Mouse (Mus musculus) liver, embryonic 14.5 days (tissue): ENCODE data around the gene Arhgap5. TPM values are rescaled to one million over a fixed set of nuclear protein-coding genes. Genes with fewer than 3 reads are reported as not detected.
A peak's percentile ranks its signal among the peaks of the same experiment; 100 is the strongest.

Experiments used
- ATAC-seq: fragments of 200-750 bp; cut with Nextera tagmentation; 2 replicates; pipeline ENCODE4 v1.8.0; 2017; ENCODE audit warnings: moderate number of reproducible peaks, mild to moderate bottlenecking, moderate library complexity; ENCODE audit not compliant: insufficient read depth
- DNase-seq, 3 experiments: peaks; one replicate each; pipeline ENCODE4 v3.0.0-alpha.2; 2012 to 2013; ENCODE audit warnings: low read depth in 3 of 3, low spot score in 3 of 3
- H3K27ac ChIP-seq: fragments of 300-500 bp; sonication (generic); 2 replicates; pipeline ENCODE4 v1.5.1; 2014; ENCODE audit warnings: moderate library complexity, mild to moderate bottlenecking, control low read depth, inconsistent platforms
- H3K27me3 ChIP-seq: fragments of 300-500 bp; sonication (generic); 2 replicates; pipeline ENCODE4 v1.6.1; 2014; ENCODE audit warnings: mild to moderate bottlenecking, low read length, moderate library complexity; ENCODE audit not compliant: control insufficient read depth, insufficient read depth
- H3K36me3 ChIP-seq: fragments of 300-500 bp; sonication (generic); replicated peaks from 2 replicates; pipeline ENCODE4 v1.6.1; 2014; ENCODE audit warnings: low read depth; ENCODE audit not compliant: control insufficient read depth, insufficient read depth
- H3K4me1 ChIP-seq, 2 experiments: fragments of 200-500 bp in 1 of 2; fragments of 300-500 bp in 1 of 2; sonication (generic) in 1 of 2; replicated peaks; 2 replicates each; pipeline ENCODE4 v1.6.1; 2012 to 2014; ENCODE audit warnings: antibody characterized with exemption in 1 of 2, inconsistent platforms in 1 of 2, low read length in 1 of 2; ENCODE audit not compliant: control insufficient read depth in 2 of 2, insufficient read depth in 2 of 2
- H3K4me2 ChIP-seq: fragments of 300-500 bp; sonication (generic); 2 replicates; pipeline ENCODE4 v1.6.1; 2014; ENCODE audit warnings: low read depth, mild to moderate bottlenecking, control low read depth, moderate library complexity
- H3K4me3 ChIP-seq, 2 experiments: fragments of 200-500 bp in 1 of 2; fragments of 300-500 bp in 1 of 2; sonication (generic) in 1 of 2; 2 replicates each; pipeline ENCODE4 v1.5.1; 2012 to 2014; ENCODE audit warnings: low read depth in 2 of 2, low read length in 2 of 2, mild to moderate bottlenecking in 2 of 2, control low read depth in 1 of 2, inconsistent platforms in 1 of 2, moderate library complexity in 1 of 2; ENCODE audit not compliant: insufficient read depth in 1 of 2
- H3K9ac ChIP-seq: fragments of 300-500 bp; sonication (generic); replicated peaks from 2 replicates; pipeline ENCODE4 v1.6.1; 2014; ENCODE audit warnings: mild to moderate bottlenecking, control low read depth, moderate library complexity
- H3K9me3 ChIP-seq: fragments of 300-500 bp; sonication (generic); 2 replicates; pipeline ENCODE4 v1.6.1; 2016; ENCODE audit warnings: low read length, mixed read lengths; ENCODE audit not compliant: control insufficient read depth
- CTCF ChIP-seq: IDR thresholded peaks from 2 replicates; pipeline ENCODE4 v1.5.1; 2016; ENCODE audit warnings: antibody characterized with exemption, low read depth, control low read depth
- EP300 ChIP-seq: IDR thresholded peaks from 2 replicates; pipeline ENCODE4 v1.6.1; 2016; ENCODE audit warnings: antibody characterized with exemption, low read depth
- WGBS: fragments of 180-500 bp; shearing (Covaris S2); extraction: QIAGEN DNeasy Blood & Tissue Kit; methylation state at CpG from one replicate; pipeline ENCODE4 v1.1.7; 2014; ENCODE audit not compliant: insufficient replicate concordance; 5-methylcytosine and 5-hydroxymethylcytosine counted together
- polyA plus RNA-seq, 2 experiments: library from polyadenylated mRNA; depleted of rRNA in 1 of 2; stranded (reverse) in 1 of 2; unstranded in 1 of 2; fragments of >200 nt; fragmentation: Nextera tagmentation in 1 of 2; extraction: Ambion mirVana in 1 of 2; gene quantifications; 2 replicates each; pipeline versions ENCODE4 v1.2.1 to v1.2.3; 2012 to 2014

The Arhgap5 gene
- polyA plus RNA-seq, 2 experiments: 3.5 to 7.8 TPM

GRCm38 (mm10) chr12:52488266-52488975 is 15.4 kb upstream of the Arhgap5 start:
- H3K9ac ChIP-seq: no peak overlapping the region
- peaks cover 0 to 3% of the 10 kb centered on the region in 2 experiments; a peak in 1 of 4 replicates for H3K4me1 ChIP-seq
- ATAC-seq (no peak), DNase-seq (no peak)
- no peaks in the 10 kb centered on the region for H3K9me3 ChIP-seq
- H3K36me3 ChIP-seq: no peaks in the 10 kb centered on the region
- no peak overlapping the region for H3K4me2 ChIP-seq
- H3K27me3 ChIP-seq: no peaks in the 10 kb centered on the region
- no peak overlapping the region for H3K27ac ChIP-seq
- TF ChIP-seq EP300 (no peak), CTCF (no peak)
- H3K4me3 ChIP-seq: no peak overlapping the region
- 43% methylated on average over 15 of the region's 15 CpGs for WGBS

GRCm38 (mm10) chr12:52493281-52493681 is 10.5 kb upstream of the Arhgap5 start:
- H3K4me3 ChIP-seq: no peak overlapping the region
- no peak overlapping the region for H3K9ac ChIP-seq
- no peaks in the 10 kb centered on the region for H3K27me3 ChIP-seq
- TF ChIP-seq EP300: no peak
- TF ChIP-seq CTCF: no peak
- H3K36me3 ChIP-seq: no peaks in the 10 kb centered on the region
- H3K4me2 ChIP-seq: no peak overlapping the region
- no peaks in the 10 kb centered on the region for H3K9me3 ChIP-seq
- WGBS: 61% methylated on average over 6 of the region's 6 CpGs
- ATAC-seq (no peak), DNase-seq (no peak)
- no peak overlapping the region for H3K27ac ChIP-seq
- H3K4me1 ChIP-seq: peaks cover 0 to 3% of the 10 kb centered on the region in 2 experiments; a peak in 1 of 4 replicates

- no peak overlapping the region for H3K27ac ChIP-seq
- H3K36me3 ChIP-seq: no peaks in the 10 kb centered on the region
- H3K9ac ChIP-seq: no peak overlapping the region
- no peak for DNase-seq
- H3K9me3 ChIP-seq: no peaks in the 10 kb centered on the region
- no peak overlapping the region for H3K4me3 ChIP-seq
- 50% methylated on average over 3 of the region's 3 CpGs for WGBS
- H3K27me3 ChIP-seq: no peaks in the 10 kb centered on the region
- ATAC-seq: no peak
- TF ChIP-seq CTCF (no peak), EP300 (no peak)
- H3K4me2 ChIP-seq: no peak overlapping the region
- H3K4me1 ChIP-seq: peaks cover 0 to 2% of the 10 kb centered on the region in 2 experiments; a peak in 1 of 4 replicates
These were observed 6.6 kb upstream of the Arhgap5 start for GRCm38 (mm10) chr12:52497209-52497608.

GRCm38 (mm10) chr12:52500915-52501833 is 2.6 kb upstream of the Arhgap5 start:
- Histone ChIP-seq H3K36me3 (no peaks in the 10 kb centered on the region), H3K9ac (no peak overlapping the region), H3K27me3 (no peaks in the 10 kb centered on the region; the same call in 1 of the 2 replicates), H3K4me2 (no peak overlapping the region), H3K4me3 (no peak overlapping the region), H3K4me1 (peaks cover 0 to 4% of the 10 kb centered on the region in 2 experiments; a peak in 1 of 4 replicates), H3K9me3 (no peaks in the 10 kb centered on the region), H3K27ac (no peak overlapping the region)
- TF ChIP-seq CTCF: peak; percentile 51; the same call in 1 of the 2 replicates
- no peak for TF ChIP-seq EP300
- ATAC-seq (no peak), DNase-seq (no peak)
- 46% methylated on average over 8 of the region's 8 CpGs for WGBS

DNA sequence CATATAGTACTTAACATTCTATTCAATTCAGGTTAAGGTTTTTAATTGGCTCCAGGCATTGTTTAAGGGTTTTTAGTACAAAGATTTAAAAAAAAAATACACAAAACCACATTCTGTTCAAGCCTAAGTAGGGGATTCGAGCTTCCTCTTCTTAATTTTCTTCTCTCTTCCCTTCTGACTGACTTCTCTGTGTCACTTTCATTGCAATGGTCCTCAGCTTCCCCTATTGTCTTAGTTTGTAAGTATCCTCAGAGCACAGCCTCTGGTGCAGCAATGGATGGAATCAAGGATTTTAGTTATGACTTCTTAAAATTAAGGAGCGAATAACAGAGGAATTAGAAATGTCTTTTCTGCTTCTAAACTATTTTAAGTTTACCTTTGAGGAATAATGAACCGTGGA is 1.6 kb upstream of the Arhgap5 start:
- no peak for TF ChIP-seq EP300
- TF ChIP-seq CTCF: no peak
- H3K27ac ChIP-seq: no peak overlapping the region
- ATAC-seq (no peak), DNase-seq (no peak)
- no peaks in the 10 kb centered on the region for H3K36me3 ChIP-seq
- H3K9ac ChIP-seq: no peak overlapping the region
- H3K4me2 ChIP-seq: no peak overlapping the region
- peaks cover 0 to 4% of the 10 kb centered on the region in 2 experiments; a peak in 1 of 4 replicates for H3K4me1 ChIP-seq
- no peak overlapping the region for H3K4me3 ChIP-seq
- no peaks in the 10 kb centered on the region for H3K9me3 ChIP-seq
- WGBS: 55% methylated on average over 3 of the region's 3 CpGs
- H3K27me3 ChIP-seq: no peaks in the 10 kb centered on the region; the same call in 1 of the 2 replicates
